Mouse (Mus musculus) C2C12 (cell line): ENCODE results near the gene Dgcr2.

ENCODE experiments used
- CTCF ChIP-seq: IDR thresholded peaks from one replicate; pipeline ENCODE4 v1.5.1; 2011; ENCODE audit not compliant: control insufficient read depth, insufficient read depth, insufficient read length
- MYOG ChIP-seq: IDR thresholded peaks from one replicate; pipeline ENCODE4 v1.6.1; 2011; ENCODE audit not compliant: control insufficient read depth, insufficient read length; ENCODE audit errors: extremely low read depth

GRCm38 (mm10) chr16:17813173-17813572 lies 85.2 kb downstream of the Dgcr2 start:
- TF ChIP-seq CTCF = no peak
- TF ChIP-seq MYOG = no peak
